Mouse (Mus musculus): ENCODE data around the gene Gpc4. TPM values are rescaled to one million over a fixed set of nuclear protein-coding genes. Genes with fewer than 3 reads are reported as not detected.

Gpc4 gene
- polyA plus RNA-seq, 1 experiment from 2014 or later, result 10.3 TPM

DNA sequence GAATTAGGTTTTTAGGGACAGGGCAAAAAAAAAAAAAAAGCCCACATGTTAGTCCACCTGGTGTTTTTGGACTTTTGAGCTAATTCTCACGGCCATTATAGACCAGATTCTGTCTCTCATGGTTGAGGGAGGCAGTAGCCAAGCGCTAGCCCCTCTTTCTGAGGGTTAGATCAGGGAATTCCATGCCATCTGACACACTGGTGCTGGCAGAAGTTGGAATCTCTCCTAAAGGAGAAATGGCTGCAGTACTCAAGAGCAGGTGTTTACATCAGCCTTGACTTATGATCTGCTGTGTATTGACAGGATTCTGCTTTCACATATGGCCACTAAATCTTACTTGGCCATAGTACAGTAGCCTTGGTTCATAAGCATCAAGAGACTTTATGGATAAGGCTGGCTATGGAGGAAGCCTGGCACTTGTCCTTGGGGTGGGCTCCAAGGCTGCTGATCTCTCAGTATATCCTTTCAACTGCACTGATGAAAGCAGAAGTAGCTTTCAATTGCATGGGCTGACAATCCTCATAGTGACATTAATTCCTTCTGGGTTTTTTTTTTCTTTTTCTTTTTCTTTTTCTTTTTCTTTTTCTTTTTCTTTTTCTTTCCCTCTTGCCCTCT, 26.5 kb downstream of the Gpc4 start:
- no peak overlapping the region for H3K4me3 ChIP-seq
- H3K36me3 ChIP-seq, result no peaks in the 10 kb centered on the region
- H3K9me3 ChIP-seq, result no peaks in the 10 kb centered on the region
- 68% methylated on average over 2 of the region's 2 CpGs for WGBS
- no peak overlapping the region for H3K9ac ChIP-seq
- H3K4me1 ChIP-seq (replicated peaks), result no peaks in the 10 kb centered on the region
- H3K4me2 ChIP-seq, result no peak overlapping the region
- no peaks in the 10 kb centered on the region for H3K27me3 ChIP-seq
- no peak for ATAC-seq (ENCODE audit: low FRiP score)
- no peak overlapping the region for H3K27ac ChIP-seq

DNA sequence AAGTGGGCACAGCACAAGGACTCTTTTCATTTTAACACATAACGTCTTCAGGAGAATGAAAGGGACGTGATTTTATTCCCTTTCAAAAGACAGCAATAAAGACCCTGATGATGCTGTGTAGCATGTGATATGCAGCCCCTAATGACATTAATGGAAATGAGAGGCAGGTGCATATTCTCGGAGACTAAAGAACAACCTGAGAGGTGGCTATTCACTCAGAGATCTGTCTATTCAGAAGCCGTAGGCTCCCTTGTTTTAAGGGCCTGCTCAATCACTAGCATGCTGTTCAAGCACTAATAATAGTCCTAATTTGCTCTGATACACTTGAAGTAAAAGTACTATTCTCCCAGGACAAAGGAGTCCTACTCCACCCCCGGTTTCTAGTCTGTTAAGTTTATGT, 27.0 kb downstream of the Gpc4 start:
- H3K36me3 ChIP-seq, result no peaks in the 10 kb centered on the region
- no peak overlapping the region for H3K27ac ChIP-seq
- H3K4me3 ChIP-seq, result no peak overlapping the region
- no peak for ATAC-seq (ENCODE audit: low FRiP score)
- H3K27me3 ChIP-seq, result no peaks in the 10 kb centered on the region
- H3K4me2 ChIP-seq, result no peak overlapping the region
- H3K9ac ChIP-seq, result no peak overlapping the region
- 48% methylated on average over 5 of the region's 5 CpGs for WGBS
- H3K4me1 ChIP-seq (replicated peaks), result no peaks in the 10 kb centered on the region
- no peaks in the 10 kb centered on the region for H3K9me3 ChIP-seq

- Histone ChIP-seq H3K27me3 (no peaks in the 10 kb centered on the region), H3K9ac (no peak overlapping the region), H3K36me3 (no peaks in the 10 kb centered on the region), H3K4me3 (no peak overlapping the region), H3K4me1 (replicated peaks) (no peaks in the 10 kb centered on the region), H3K9me3 (no peaks in the 10 kb centered on the region), H3K4me2 (no peak overlapping the region), H3K27ac (no peak overlapping the region)
- 88% methylated on average over 5 of the region's 5 CpGs for WGBS
- ATAC-seq (ENCODE audit: low FRiP score), result no peak
Measured at GRCm38 (mm10) chrX:52136525-52136924, 28.5 kb downstream of the Gpc4 start.

DNA sequence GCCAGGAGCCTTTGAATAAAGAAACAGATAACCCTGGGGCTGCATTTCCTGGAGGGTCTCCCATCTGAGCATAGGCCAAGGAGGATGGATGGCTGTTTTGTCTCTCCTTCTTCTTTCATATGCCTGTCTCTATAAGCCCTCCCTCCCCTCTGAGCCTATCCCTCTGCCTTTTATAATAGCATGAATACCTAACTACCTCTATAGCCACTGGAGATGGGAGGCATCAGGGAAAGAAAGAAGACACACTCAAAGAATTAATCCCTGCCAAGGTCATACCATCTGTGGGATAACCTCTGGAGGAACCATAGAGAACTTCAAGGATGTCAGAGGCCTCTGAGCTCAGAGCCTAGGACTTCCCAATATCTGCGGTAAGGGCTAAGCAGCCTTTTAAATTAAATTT, 35.4 kb downstream of the Gpc4 start:
- ATAC-seq (ENCODE audit: low FRiP score), result no peak
- H3K9ac ChIP-seq, result no peak overlapping the region
- no peak overlapping the region for H3K4me3 ChIP-seq
- H3K27me3 ChIP-seq, result no peaks in the 10 kb centered on the region
- H3K9me3 ChIP-seq, result no peaks in the 10 kb centered on the region
- no peak overlapping the region for H3K4me2 ChIP-seq
- WGBS, result 96% methylated on average over 1 of the region's 1 CpGs
- H3K36me3 ChIP-seq, result no peaks in the 10 kb centered on the region
- no peak overlapping the region for H3K27ac ChIP-seq
- no peaks in the 10 kb centered on the region for H3K4me1 ChIP-seq (replicated peaks)

DNA sequence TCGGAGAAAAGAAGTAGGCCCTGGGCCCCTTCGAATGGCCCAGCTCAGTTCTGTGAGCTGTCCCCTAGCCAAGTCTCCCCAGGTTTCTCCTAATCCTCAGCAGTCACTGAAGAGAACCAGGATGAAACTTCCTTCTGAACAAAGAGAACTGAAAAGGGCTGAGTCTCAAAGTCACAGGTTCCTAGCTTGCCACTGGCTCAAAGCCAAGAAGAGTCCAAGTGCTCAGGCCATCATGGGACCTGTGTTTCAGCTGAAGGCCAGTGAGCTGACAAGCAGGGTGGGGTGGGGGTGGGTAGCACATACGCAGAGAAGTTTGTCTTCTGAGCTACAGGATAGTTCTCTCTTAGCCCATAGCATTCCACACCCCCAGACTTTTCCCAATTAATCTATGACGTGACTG, 36.3 kb downstream of the Gpc4 start:
- H3K4me2 ChIP-seq, result no peak overlapping the region
- no peaks in the 10 kb centered on the region for H3K4me1 ChIP-seq (replicated peaks)
- ATAC-seq (ENCODE audit: low FRiP score), result no peak
- H3K4me3 ChIP-seq, result no peak overlapping the region
- H3K9ac ChIP-seq, result no peak overlapping the region
- H3K9me3 ChIP-seq, result no peaks in the 10 kb centered on the region
- no peaks in the 10 kb centered on the region for H3K36me3 ChIP-seq
- no peak overlapping the region for H3K27ac ChIP-seq
- WGBS, result 83% methylated on average over 4 of the region's 4 CpGs
- no peaks in the 10 kb centered on the region for H3K27me3 ChIP-seq

DNA sequence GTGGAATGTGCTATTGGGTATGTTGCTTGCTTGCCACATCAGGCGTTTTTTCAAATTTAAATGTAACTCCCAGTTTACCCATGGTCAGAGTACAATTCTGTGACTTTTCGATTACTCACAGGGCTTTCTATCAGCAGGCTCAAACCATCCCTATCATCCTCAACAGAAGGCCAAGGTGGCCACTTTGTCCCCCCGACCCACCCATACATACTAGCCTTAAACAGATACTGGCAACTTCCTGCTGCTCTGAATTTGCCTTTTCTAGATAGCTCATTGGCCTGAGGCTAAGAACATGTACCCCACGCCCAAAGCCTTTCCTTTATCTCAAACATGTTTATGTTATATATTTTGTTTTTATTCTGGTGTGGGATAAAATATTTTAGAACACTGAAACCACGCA, 51.4 kb downstream of the Gpc4 start:
- Histone ChIP-seq H3K4me2 (no peak overlapping the region), H3K4me1 (replicated peaks) (0 out of 2 replicates have a peak, but pooled peaks cover 4% of the 10 kb centered on the region), H3K9me3 (no peaks in the 10 kb centered on the region), H3K4me3 (no peak overlapping the region), H3K9ac (no peak overlapping the region), H3K36me3 (no peaks in the 10 kb centered on the region), H3K27ac (no peak overlapping the region), H3K27me3 (no peaks in the 10 kb centered on the region)
- ATAC-seq (ENCODE audit: low FRiP score), result no peak
- 93% methylated on average over 5 of the region's 5 CpGs for WGBS

- H3K4me2 ChIP-seq, result no peak overlapping the region
- H3K9ac ChIP-seq, result no peak overlapping the region
- H3K9me3 ChIP-seq, result no peaks in the 10 kb centered on the region
- H3K4me3 ChIP-seq, result no peak overlapping the region
- H3K36me3 ChIP-seq, result no peaks in the 10 kb centered on the region
- WGBS, result 29% methylated on average over 2 of the region's 2 CpGs
- no peaks in the 10 kb centered on the region for H3K27me3 ChIP-seq
- no peak for ATAC-seq (ENCODE audit: low FRiP score)
- 0 out of 2 replicates have a peak, but pooled peaks cover 4% of the 10 kb centered on the region for H3K4me1 ChIP-seq (replicated peaks)
- no peak overlapping the region for H3K27ac ChIP-seq
Measured at GRCm38 (mm10) chrX:52109663-52110062, 55.4 kb downstream of the Gpc4 start.

DNA sequence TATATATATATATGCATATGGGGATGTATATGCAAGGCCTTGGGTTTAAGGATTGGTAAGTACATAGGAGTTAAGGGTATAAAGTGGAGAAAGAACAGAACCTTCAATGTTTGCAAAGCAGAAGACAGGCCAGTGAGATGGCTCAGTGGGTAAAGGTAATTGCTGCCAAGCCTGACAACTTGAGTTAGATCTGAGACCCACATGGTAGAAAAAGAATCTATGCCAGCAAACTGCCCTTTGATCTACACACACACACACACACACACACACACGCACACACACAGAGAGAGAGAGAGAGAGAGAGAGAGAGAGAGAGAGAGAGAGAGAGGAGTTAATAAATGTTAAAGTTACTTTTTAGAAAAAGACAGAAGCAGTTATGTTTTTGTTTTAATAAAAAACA, 56.1 kb downstream of the Gpc4 start:
- no peak overlapping the region for H3K4me3 ChIP-seq
- no peak overlapping the region for H3K27ac ChIP-seq
- no peaks in the 10 kb centered on the region for H3K9me3 ChIP-seq
- 0 out of 2 replicates have a peak, but pooled peaks cover 4% of the 10 kb centered on the region for H3K4me1 ChIP-seq (replicated peaks)
- ATAC-seq (ENCODE audit: low FRiP score), result no peak
- WGBS, result 83% methylated on average over 1 of the region's 1 CpGs
- H3K4me2 ChIP-seq, result no peak overlapping the region
- no peaks in the 10 kb centered on the region for H3K27me3 ChIP-seq
- H3K9ac ChIP-seq, result no peak overlapping the region
- no peaks in the 10 kb centered on the region for H3K36me3 ChIP-seq

GRCm38 (mm10) chrX:52103771-52104170, 61.3 kb downstream of the Gpc4 start:
- Histone ChIP-seq H3K27me3 (no peaks in the 10 kb centered on the region), H3K36me3 (no peaks in the 10 kb centered on the region), H3K27ac (no peak overlapping the region), H3K9me3 (no peaks in the 10 kb centered on the region), H3K4me3 (no peak overlapping the region), H3K4me2 (no peak overlapping the region), H3K9ac (no peak overlapping the region), H3K4me1 (replicated peaks) (no peaks in the 10 kb centered on the region)
- ATAC-seq (ENCODE audit: low FRiP score), result no peak
- WGBS, result 67% methylated on average over 1 of the region's 1 CpGs

DNA sequence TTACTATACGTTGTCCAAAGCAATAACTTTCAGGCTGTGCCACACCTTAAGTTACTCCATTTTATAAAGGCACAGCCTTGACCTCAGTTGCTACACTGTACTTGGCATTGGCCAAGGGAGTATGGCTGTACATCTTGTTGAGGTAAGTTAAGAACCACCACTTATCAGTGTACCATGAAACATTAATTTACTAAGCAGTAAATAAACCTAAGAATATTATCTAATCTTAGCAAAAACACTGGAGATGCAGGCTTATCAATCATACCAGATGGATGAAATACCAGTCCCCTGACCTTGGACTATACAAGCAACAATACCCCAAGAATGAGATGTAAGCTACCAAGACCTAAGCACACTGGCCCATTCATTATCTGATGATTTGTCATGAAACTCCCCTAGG, 63.1 kb downstream of the Gpc4 start:
- no peaks in the 10 kb centered on the region for H3K36me3 ChIP-seq
- WGBS, result 92% methylated on average over 1 of the region's 1 CpGs
- H3K4me3 ChIP-seq, result no peak overlapping the region
- H3K27me3 ChIP-seq, result no peaks in the 10 kb centered on the region
- H3K4me2 ChIP-seq, result no peak overlapping the region
- H3K9me3 ChIP-seq, result no peaks in the 10 kb centered on the region
- no peak for ATAC-seq (ENCODE audit: low FRiP score)
- no peak overlapping the region for H3K27ac ChIP-seq
- no peaks in the 10 kb centered on the region for H3K4me1 ChIP-seq (replicated peaks)
- no peak overlapping the region for H3K9ac ChIP-seq

GRCm38 (mm10) chrX:52101445-52101844, 63.6 kb downstream of the Gpc4 start:
- 82% methylated on average over 6 of the region's 6 CpGs for WGBS
- H3K27me3 ChIP-seq, result no peaks in the 10 kb centered on the region
- H3K4me1 ChIP-seq (replicated peaks), result no peaks in the 10 kb centered on the region

GRCm38 (mm10) chrX:52087726-52088348, 77.2 kb downstream of the Gpc4 start:
- 0 out of 2 replicates have a peak, but pooled peaks have one; percentile 49 for ATAC-seq (ENCODE audit: low FRiP score)

More at GRCm38 (mm10) chrX:52101445-52101844, 63.6 kb downstream of the Gpc4 start:
- no peak for ATAC-seq (ENCODE audit: low FRiP score)
- Histone ChIP-seq H3K36me3 (no peaks in the 10 kb centered on the region), H3K9me3 (no peaks in the 10 kb centered on the region), H3K9ac (no peak overlapping the region), H3K4me3 (no peak overlapping the region), H3K4me2 (no peak overlapping the region), H3K27ac (no peak overlapping the region)

More at GRCm38 (mm10) chrX:52087726-52088348, 77.2 kb downstream of the Gpc4 start:
- H3K9me3 ChIP-seq, result no peaks in the 10 kb centered on the region
- H3K36me3 ChIP-seq, result no peaks in the 10 kb centered on the region
- H3K4me3 ChIP-seq, result no peak overlapping the region
- H3K9ac ChIP-seq, result no peak overlapping the region
- H3K4me1 ChIP-seq (replicated peaks), result no peaks in the 10 kb centered on the region
- H3K27ac ChIP-seq, result no peak overlapping the region
- WGBS, result 44% methylated on average over 7 of the region's 7 CpGs
- no peak overlapping the region for H3K4me2 ChIP-seq
- no peaks in the 10 kb centered on the region for H3K27me3 ChIP-seq

All from hindbrain, embryonic 13.5 days (tissue).